Mouse (Mus musculus) embryo, embryonic 10.5 days (tissue): ENCODE results near the gene Map4.
"Not testable (repeated sequence)": the region's sequence is repeated elsewhere in the genome, so short reads cannot be mapped to it uniquely, and the experiment has no call there.

Experiments used
- DNase-seq: peaks from one replicate; pipeline ENCODE4 v3.0.0-alpha.2; 2015; ENCODE audit warnings: low spot score

Gene Map4

GRCm38 (mm10) chr9:109929131-109929530, 2.1 kb upstream of the Map4 start:
- no peak for DNase-seq

GRCm38 (mm10) chr9:109930063-109930462, 1.2 kb upstream of the Map4 start:
- DNase-seq = no peak

- DNase-seq = peak; percentile 15
Observed at GRCm38 (mm10) chr9:109930752-109931151, 508 bp upstream of the Map4 start.

GRCm38 (mm10) chr9:109932361-109932755, 1.1 kb downstream of the Map4 start:
- peak; percentile 61 for DNase-seq

GRCm38 (mm10) chr9:109932756-109933375, 1.6 kb downstream of the Map4 start:
- DNase-seq = no peak

- DNase-seq = no peak
Observed at GRCm38 (mm10) chr9:109939401-109939800, 8.1 kb downstream of the Map4 start.

GRCm38 (mm10) chr9:109942796-109943195, 11.5 kb downstream of the Map4 start:
- no peak for DNase-seq

- DNase-seq = no peak
Observed at GRCm38 (mm10) chr9:109944712-109945111, 13.5 kb downstream of the Map4 start.

- no peak for DNase-seq
Observed at GRCm38 (mm10) chr9:109948546-109948945, 17.3 kb downstream of the Map4 start.

- DNase-seq = no peak
Observed at GRCm38 (mm10) chr9:109949801-109950200, 18.5 kb downstream of the Map4 start.

GRCm38 (mm10) chr9:109953538-109953937, 22.3 kb downstream of the Map4 start:
- DNase-seq = no peak

- DNase-seq = no peak
Observed at GRCm38 (mm10) chr9:109954631-109955030, 23.4 kb downstream of the Map4 start.

- peak; percentile 23 for DNase-seq
Observed at GRCm38 (mm10) chr9:109959456-109960150, 28.3 kb downstream of the Map4 start.

- DNase-seq = no peak
Observed at GRCm38 (mm10) chr9:109960593-109960992, 29.3 kb downstream of the Map4 start.

GRCm38 (mm10) chr9:109964761-109965160, 33.5 kb downstream of the Map4 start:
- no peak for DNase-seq

- DNase-seq = no peak
Observed at GRCm38 (mm10) chr9:109968351-109969116, 37.3 kb downstream of the Map4 start.

GRCm38 (mm10) chr9:109969181-109969580, 37.9 kb downstream of the Map4 start:
- DNase-seq = no peak

GRCm38 (mm10) chr9:109969792-109970336, 38.6 kb downstream of the Map4 start:
- no peak for DNase-seq

GRCm38 (mm10) chr9:109971711-109972110, 40.5 kb downstream of the Map4 start:
- not testable (repeated sequence) for DNase-seq

GRCm38 (mm10) chr9:109980223-109980622, 49.0 kb downstream of the Map4 start:
- not testable (repeated sequence) for DNase-seq

- peak; percentile 83 for DNase-seq
Observed at GRCm38 (mm10) chr9:109985416-109985815, 54.2 kb downstream of the Map4 start.

- no peak for DNase-seq
Observed at GRCm38 (mm10) chr9:109989084-109989483, 57.8 kb downstream of the Map4 start.

GRCm38 (mm10) chr9:109997441-109997840, 66.2 kb downstream of the Map4 start:
- no peak for DNase-seq
